Mouse (Mus musculus) embryonic fibroblast, embryonic 13.5 days (primary cell): ENCODE data around the gene Aicda.

Source experiments
- CTCF ChIP-seq: IDR thresholded peaks from 2 replicates; pipeline ENCODE4 v1.5.1; 2011; ENCODE audit warnings: mild to moderate bottlenecking, control low read depth, low read length, moderate library complexity, borderline replicate concordance; ENCODE audit not compliant: insufficient read depth
- POLR2A ChIP-seq: IDR thresholded peaks from 2 replicates; pipeline ENCODE4 v1.6.1; 2011; ENCODE audit warnings: low read depth, mild to moderate bottlenecking, control low read depth, low read length, moderate library complexity

DNA sequence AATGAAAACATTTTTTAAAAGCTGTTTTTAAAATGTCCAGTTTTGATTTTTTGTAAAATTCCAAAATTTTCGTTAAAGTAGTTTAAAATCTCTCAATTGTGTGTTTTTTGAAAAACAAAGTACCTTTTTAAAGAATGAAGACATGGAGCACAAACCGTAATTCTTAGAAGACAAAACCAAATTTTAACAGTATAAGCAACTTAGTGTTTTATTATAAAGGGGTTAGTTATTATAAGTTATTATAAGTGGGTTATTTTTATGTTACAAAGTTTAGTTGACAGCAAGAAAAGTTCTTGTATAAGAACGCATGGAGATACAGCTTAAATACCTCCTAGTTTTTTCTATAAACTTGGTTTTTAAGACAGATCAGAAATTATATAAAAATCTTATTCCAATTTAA lies 48.0 kb downstream of the Aicda start:
- TF ChIP-seq POLR2A (no peak), CTCF (no peak)
